ENCODE assay signal across 8 mouse cellular contexts in the genomic region with DNA sequence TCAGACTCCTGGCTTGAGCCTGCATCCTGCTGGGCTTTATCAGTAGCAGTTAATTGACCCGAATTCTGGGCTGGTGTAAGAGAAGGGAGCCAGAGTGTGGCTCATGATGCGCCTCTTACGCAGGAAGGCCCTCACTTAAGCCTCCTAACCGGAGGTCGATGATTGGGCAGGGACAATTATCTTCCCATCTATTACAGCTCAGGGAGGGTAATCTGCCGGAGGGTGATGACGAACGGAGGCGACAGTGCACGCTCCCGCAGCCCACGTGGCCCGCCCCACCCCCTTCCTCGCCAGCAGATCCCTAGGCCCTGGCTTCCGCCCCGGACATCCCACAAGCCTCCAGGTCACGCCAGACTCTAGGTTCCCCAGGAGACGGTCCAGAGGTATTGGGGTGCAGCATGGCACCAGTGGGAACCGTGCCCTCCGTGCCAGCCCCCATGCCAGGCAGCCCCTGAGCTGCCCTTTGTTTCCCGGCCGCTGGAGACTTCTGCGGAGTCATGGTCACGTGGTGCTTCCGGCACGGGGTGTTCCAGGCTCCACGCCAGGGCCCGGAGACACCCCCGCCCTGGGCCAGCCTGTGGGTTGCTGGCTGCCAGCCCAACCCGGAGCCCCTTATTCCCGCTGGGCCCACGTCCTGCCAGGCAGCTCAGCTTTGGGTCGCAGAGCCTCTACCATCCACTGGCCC. TPM values are rescaled to one million over a fixed set of nuclear protein-coding genes. Genes with fewer than 3 reads are reported as not detected.
DNase-seq lines count a peak whose midpoint lies in the region; ATAC-seq and TF ChIP-seq lines count a peak whose summit lies in the region.

No protein-coding gene starts in this region.

- H3K27ac ChIP-seq in forebrain, postnatal 0 days (ENCODE audit: low read depth, low read length), result peak overlapping the region; percentile 88
- peak overlapping the region; percentile 91 for H3K27ac ChIP-seq in lung, embryonic 15.5 days
- H3K27ac ChIP-seq in olfactory bulb, adult 2 months (ENCODE audit: insufficient read depth, low read depth, low read length), result peak overlapping the region; percentile 88

- TF ChIP-seq CTCF in G1E (IDR thresholded peaks at IDR 0.05; ENCODE audit: low read depth, low read length), result no peak
- no peak for TF ChIP-seq CTCF in forebrain, postnatal 0 days (IDR thresholded peaks at IDR 0.05; ENCODE audit: low read depth)
- no peak for TF ChIP-seq CTCF in olfactory bulb, adult 2 months (IDR thresholded peaks at IDR 0.05; ENCODE audit: insufficient read depth, low read depth, low read length)

- peak overlapping the region; percentile 49 for H3K9ac ChIP-seq in forebrain, postnatal 0 days
- peak overlapping the region; percentile 31 for H3K9ac ChIP-seq in lung, embryonic 15.5 days

- no peaks in the 10 kb centered on the region for H3K9me3 ChIP-seq in G1E (replicated peaks)
- H3K9me3 ChIP-seq in forebrain, postnatal 0 days (ENCODE audit: low read length), result no peaks in the 10 kb centered on the region
- H3K9me3 ChIP-seq in lung, embryonic 15.5 days, result no peaks in the 10 kb centered on the region

- 2% methylated on average over 33 of the region's 33 CpGs for WGBS in forebrain, postnatal 0 days
- 4% methylated on average over 33 of the region's 33 CpGs for WGBS in lung, embryonic 15.5 days
- WGBS in olfactory bulb, adult 2 months, result 3% methylated on average over 33 of the region's 33 CpGs

- no peaks in the 10 kb centered on the region for H3K36me3 ChIP-seq in G1E (replicated peaks)
- no peaks in the 10 kb centered on the region for H3K36me3 ChIP-seq in forebrain, postnatal 0 days (ENCODE audit: insufficient read depth)
- no peaks in the 10 kb centered on the region for H3K36me3 ChIP-seq in lung, embryonic 15.5 days

- DNase-seq in G1E (ENCODE audit: low spot score), result peak; percentile 85
- DNase-seq in cerebellum, adult 18-20 months, result peak; percentile 73 to 85
- peak; percentile 92 for DNase-seq in forebrain, postnatal 0 days
- peak; percentile 89 for DNase-seq in heart, postnatal 4 days
- peak; percentile 67 for DNase-seq in layer of hippocampus, adult 9-10 months (ENCODE audit: low spot score)
- peak; percentile 71 to 73 for DNase-seq in thymus, adult 18-20 months

- peak overlapping the region; percentile 46 for H3K4me2 ChIP-seq in forebrain, postnatal 0 days (ENCODE audit: low read depth)
- peak overlapping the region; percentile 53 for H3K4me2 ChIP-seq in lung, embryonic 15.5 days

- peaks cover 29% of the 10 kb centered on the region for H3K4me1 ChIP-seq in G1E (ENCODE audit: insufficient read depth, low read depth, low read length)
- H3K4me1 ChIP-seq in forebrain, postnatal 0 days (ENCODE audit: insufficient read depth), result peaks cover 21% of the 10 kb centered on the region
- H3K4me1 ChIP-seq in lung, embryonic 15.5 days, result peaks cover 40% of the 10 kb centered on the region
- peaks cover 39% of the 10 kb centered on the region for H3K4me1 ChIP-seq in olfactory bulb, adult 2 months (ENCODE audit: control insufficient read depth, insufficient read depth, low read length)

- peaks cover 15% of the 10 kb centered on the region; the same call in 1 of the 2 replicates for H3K27me3 ChIP-seq in G1E (ENCODE audit: insufficient read depth, low read length)
- no peaks in the 10 kb centered on the region for H3K27me3 ChIP-seq in forebrain, postnatal 0 days (ENCODE audit: insufficient read depth, low read length)
- H3K27me3 ChIP-seq in lung, embryonic 15.5 days, result no peaks in the 10 kb centered on the region

- ATAC-seq in G1E (ENCODE audit: extremely low read depth, insufficient number of reproducible peaks, low FRiP score, poor library complexity, severe bottlenecking), result peak; percentile 89
- peak; percentile 92 for ATAC-seq in forebrain, postnatal 0 days
- ATAC-seq in lung, embryonic 15.5 days (ENCODE audit: borderline replicate concordance, extremely low read depth, low FRiP score, low TSS enrichment), result peak; percentile 89

- peak overlapping the region; percentile 69 for H3K4me3 ChIP-seq in G1E (ENCODE audit: low read depth, low read length)
- H3K4me3 ChIP-seq in forebrain, postnatal 0 days (ENCODE audit: low read depth, low read length), result peak overlapping the region; percentile 21
- peak overlapping the region; percentile 28 for H3K4me3 ChIP-seq in lung, embryonic 15.5 days
- peak overlapping the region; percentile 35 for H3K4me3 ChIP-seq in olfactory bulb, adult 2 months (ENCODE audit: insufficient read depth, low read depth, low read length)

- TF ChIP-seq POLR2A in olfactory bulb, adult 2 months (IDR thresholded peaks at IDR 0.05; ENCODE audit: insufficient read depth, low read depth, low read length), result no peak

RNA-seq across cellular contexts. Expression of a gene that starts 9.0 kb away (rescaled TPM):
- total RNA-seq in G1E (2014; fragmentation: Nextera tagmentation) (not detected in 2 replicates), G1E (2017) (0.16 TPM in 1 of 2 replicates, not detected in the other)
- polyA plus RNA-seq in G1E (2012), result not detected in 2 replicates
- total RNA-seq in forebrain, postnatal 0 days (2014; rRNA removed), result 0.24 and 0.38 TPM in 2 replicates
- 0.21 and 0.47 TPM in 2 replicates for polyA plus RNA-seq in forebrain, postnatal 0 days (2015; fragmentation: Nextera tagmentation; extraction: Ambion mirVana)
- total RNA-seq in heart, postnatal 4 days (2021), result under 1 TPM in 1 of 2 experiments, not detected in 1; 0.20 TPM
- polyA plus RNA-seq in lung, embryonic 15.5 days (2015; fragmentation: Nextera tagmentation; extraction: Ambion mirVana), result not detected in 2 replicates
- not detected in 2 replicates for polyA plus RNA-seq in olfactory bulb, adult 2 months (2012; ENCODE audit: insufficient read depth, insufficient read length, low replicate concordance, missing spikeins)

RNA-seq across cellular contexts. Expression of a gene that starts 31.7 kb away (rescaled TPM):
- total RNA-seq in G1E (2014; fragmentation: Nextera tagmentation) (37.8 and 38.0 TPM in 2 replicates), G1E (2017) (113 and 150 TPM in 2 replicates)
- polyA plus RNA-seq in G1E (2012), result 88.6 and 102 TPM in 2 replicates
- 6.7 and 8.9 TPM in 2 replicates for total RNA-seq in forebrain, postnatal 0 days (2014; rRNA removed)
- 7.1 and 7.6 TPM in 2 replicates for polyA plus RNA-seq in forebrain, postnatal 0 days (2015; fragmentation: Nextera tagmentation; extraction: Ambion mirVana)
- 10 to 100 TPM; 11.5 to 12.9 TPM for total RNA-seq in heart, postnatal 4 days (2021)
- polyA plus RNA-seq in lung, embryonic 15.5 days (2015; fragmentation: Nextera tagmentation; extraction: Ambion mirVana), result 54.2 and 57.9 TPM in 2 replicates
- not detected in 2 replicates for polyA plus RNA-seq in olfactory bulb, adult 2 months (2012; ENCODE audit: insufficient read depth, insufficient read length, low replicate concordance, missing spikeins)

Comparison
In these comparisons a context has a peak if more than half of its experiments do, and no peak if none do; other contexts are left out.
1. Peak in every context shown above with its lines: DNase-seq, ATAC-seq, H3K4me3 ChIP-seq and H3K27ac ChIP-seq.